Mouse (Mus musculus) ES-CJ7 (cell line): ENCODE data around the gene Iqcf3.

Experiments
- DNase-seq: peaks from one replicate; pipeline ENCODE4 v3.0.0; 2011; ENCODE audit warnings: low read depth, low spot score

Iqcf3 gene

GRCm38 (mm10) chr9:106454071-106454761 is 107.2 kb downstream of the Iqcf3 start:
- no peak for DNase-seq

GRCm38 (mm10) chr9:106453271-106454070 is 108.0 kb downstream of the Iqcf3 start, which contains the start of gene Pcbp4:
TSS of gene Pcbp4 (plus strand) at chr9:106453291.
- DNase-seq: no peak
